Mouse (Mus musculus) MEL (cell line): ENCODE measurements around the gene Tgm2. TPM values are rescaled to one million over a fixed set of nuclear protein-coding genes. Genes with fewer than 3 reads are reported as not detected.

Experiments
- DNase-seq: peaks from one replicate; pipeline ENCODE4 v3.0.0; 2011; ENCODE audit warnings: low read depth, low spot score
- H3K27ac ChIP-seq: 2 replicates; pipeline ENCODE4 v1.5.1; 2012; ENCODE audit warnings: low read depth, mild to moderate bottlenecking, control low read depth, low read length, moderate library complexity; ENCODE audit not compliant: control insufficient read depth
- H3K27me3 ChIP-seq, 2 experiments: fragments of 150-350 bp in 1 of 2; sonication (generic) in 1 of 2; 2 replicates each; pipeline ENCODE4 v1.6.1; 2012; ENCODE audit warnings: low read length in 2 of 2, mild to moderate bottlenecking in 2 of 2, improper control_type of control experiment in 1 of 2, moderate library complexity in 1 of 2; ENCODE audit not compliant: insufficient read depth in 2 of 2, control insufficient read depth in 1 of 2
- H3K36me3 ChIP-seq, 2 experiments: 2 replicates each; pipeline ENCODE4 v1.6.1; 2012 to 2014; ENCODE audit warnings: low read length in 2 of 2, improper control_type of control experiment in 1 of 2, inconsistent platforms in 1 of 2, mild to moderate bottlenecking in 1 of 2; ENCODE audit not compliant: insufficient read depth in 2 of 2, control insufficient read depth in 1 of 2
- H3K4me1 ChIP-seq, 2 experiments: fragments of 150-350 bp in 1 of 2; sonication (generic) in 1 of 2; 2 replicates each; pipeline ENCODE4 v1.6.1; 2012; ENCODE audit warnings: low read length in 2 of 2, improper control_type of control experiment in 1 of 2, mild to moderate bottlenecking in 1 of 2; ENCODE audit not compliant: insufficient read depth in 2 of 2, control insufficient read depth in 1 of 2
- H3K4me3 ChIP-seq, 2 experiments: fragments of 150-350 bp in 1 of 2; sonication (generic) in 1 of 2; 2 replicates each; pipeline ENCODE4 v1.5.1; 2012; ENCODE audit warnings: low read depth in 2 of 2, low read length in 2 of 2, mild to moderate bottlenecking in 2 of 2, moderate library complexity in 2 of 2, control low read depth in 1 of 2, improper control_type of control experiment in 1 of 2; ENCODE audit not compliant: control insufficient read depth in 1 of 2, insufficient read depth in 1 of 2
- H3K79me2 ChIP-seq: 2 replicates; pipeline ENCODE4 v1.6.1; 2012; ENCODE audit warnings: mild to moderate bottlenecking, low read length, moderate library complexity; ENCODE audit not compliant: control insufficient read depth, poor library complexity, insufficient read depth
- H3K9ac ChIP-seq: 2 replicates; pipeline ENCODE4 v1.6.1; 2012; ENCODE audit warnings: low read depth, mild to moderate bottlenecking, control low read depth, low read length, moderate library complexity; ENCODE audit not compliant: control insufficient read depth, poor library complexity, severe bottlenecking
- H3K9me3 ChIP-seq: fragments of 150-350 bp; sonication (generic); replicated peaks from 2 replicates; pipeline ENCODE4 v1.6.1; 2012; ENCODE audit warnings: mild to moderate bottlenecking, low read length, improper control_type of control experiment, moderate library complexity; ENCODE audit not compliant: insufficient read depth
- CHD2 ChIP-seq: IDR thresholded peaks from 2 replicates; pipeline ENCODE4 v1.6.1; 2011; ENCODE audit warnings: low read length, improper control_type of control experiment
- CTCF ChIP-seq, 3 experiments: IDR thresholded peaks in 2 of 3; conservative IDR thresholded peaks in 1 of 3; 2 replicates each; pipeline ENCODE4 v1.5.1; 2011 to 2012; ENCODE audit warnings: low read length in 3 of 3, low read depth in 2 of 3, mild to moderate bottlenecking in 2 of 3, improper control_type of control experiment in 1 of 3, inconsistent platforms in 1 of 3, mixed read lengths in 1 of 3, moderate library complexity in 1 of 3; ENCODE audit not compliant: control insufficient read depth in 1 of 3, insufficient read depth in 1 of 3, poor library complexity in 1 of 3, severe bottlenecking in 1 of 3
- ELF1 ChIP-seq: IDR thresholded peaks from 2 replicates; pipeline ENCODE4 v1.6.1; 2014; ENCODE audit warnings: low read depth, mild to moderate bottlenecking, inconsistent platforms, low read length, improper control_type of control experiment, moderate library complexity
- EP300 ChIP-seq, 2 experiments: IDR thresholded peaks; 2 replicates each; pipeline ENCODE4 v1.6.1; 2011; ENCODE audit warnings: improper control_type of control experiment in 2 of 2, low read length in 2 of 2, low read depth in 1 of 2, mild to moderate bottlenecking in 1 of 2
- ETS1 ChIP-seq: IDR thresholded peaks from 2 replicates; pipeline ENCODE4 v1.6.1; 2012; ENCODE audit warnings: low read depth, mild to moderate bottlenecking, inconsistent platforms, low read length, improper control_type of control experiment, moderate library complexity
- KAT2A ChIP-seq: conservative IDR thresholded peaks from 2 replicates; pipeline ENCODE4 v1.6.1; 2012; ENCODE audit warnings: low read depth, low read length, improper control_type of control experiment, inconsistent platforms
- MAFK ChIP-seq: IDR thresholded peaks from 2 replicates; pipeline ENCODE4 v1.6.1; 2011; ENCODE audit warnings: low read depth, mild to moderate bottlenecking, low read length, improper control_type of control experiment, borderline replicate concordance
- MAX ChIP-seq: IDR thresholded peaks from 2 replicates; pipeline ENCODE4 v1.6.1; 2011; ENCODE audit warnings: low read length, improper control_type of control experiment
- MAZ ChIP-seq: IDR thresholded peaks from 2 replicates; pipeline ENCODE4 v1.6.1; 2012; ENCODE audit warnings: low read depth, mild to moderate bottlenecking, inconsistent platforms, low read length, improper control_type of control experiment
- RCOR1 ChIP-seq: IDR thresholded peaks from 2 replicates; pipeline ENCODE4 v1.6.1; 2012; ENCODE audit warnings: low read depth, mild to moderate bottlenecking, inconsistent platforms, low read length, improper control_type of control experiment
- SMC3 ChIP-seq: IDR thresholded peaks from 2 replicates; pipeline ENCODE4 v1.6.1; 2011; ENCODE audit warnings: low read depth, low read length, improper control_type of control experiment
- TCF12 ChIP-seq: IDR thresholded peaks from 2 replicates; pipeline ENCODE4 v1.6.1; 2014; ENCODE audit warnings: low read depth, mild to moderate bottlenecking, inconsistent platforms, low read length, improper control_type of control experiment, moderate library complexity
- UBTF ChIP-seq: IDR thresholded peaks from 2 replicates; pipeline ENCODE4 v1.6.1; 2012; ENCODE audit warnings: low read depth, mild to moderate bottlenecking, inconsistent platforms, low read length, improper control_type of control experiment, moderate library complexity, borderline replicate concordance; ENCODE audit not compliant: insufficient read depth
- ZKSCAN1 ChIP-seq: IDR thresholded peaks from 2 replicates; pipeline ENCODE4 v1.6.1; 2012; ENCODE audit warnings: low read depth, mild to moderate bottlenecking, inconsistent platforms, low read length, improper control_type of control experiment, moderate library complexity
- ZMIZ1 ChIP-seq: IDR thresholded peaks from 2 replicates; pipeline ENCODE4 v1.6.1; 2012; ENCODE audit warnings: low read depth, mild to moderate bottlenecking, inconsistent platforms, low read length, improper control_type of control experiment, moderate library complexity
- ZNF384 ChIP-seq: IDR thresholded peaks from 2 replicates; pipeline ENCODE4 v1.6.1; 2012; ENCODE audit warnings: low read depth, mild to moderate bottlenecking, inconsistent platforms, low read length, improper control_type of control experiment
- polyA plus RNA-seq, 2 experiments: library from polyadenylated mRNA; stranded (reverse) in 1 of 2; unstranded in 1 of 2; fragments of >175 nt in 1 of 2; fragments of >200 nt in 1 of 2; gene quantifications; 2 replicates each; pipeline versions ENCODE4 v1.2.1 to v1.2.4; 2012; ENCODE audit warnings: low replicate concordance in 2 of 2, low read depth in 1 of 2; ENCODE audit not compliant: insufficient read length in 2 of 2, insufficient read depth in 1 of 2, missing spikeins in 1 of 2
- total RNA-seq: library from RNA; depleted of rRNA; stranded (reverse); fragments of 300-350 nt; gene quantifications from 2 replicates; pipeline ENCODE4 v1.2.3, GENCODE M21; 2012

Tgm2 gene
- total and polyA plus RNA-seq, 3 experiments, result 7.7 to 11.0 TPM; not detected in 1

GRCm38 (mm10) chr2:158074835-158075234 is 71.4 kb downstream of the Tgm2 start (continued):
- TF ChIP-seq ZMIZ1, result no peak
- TF ChIP-seq RCOR1, result no peak
- TF ChIP-seq SMC3, result no peak

DNA sequence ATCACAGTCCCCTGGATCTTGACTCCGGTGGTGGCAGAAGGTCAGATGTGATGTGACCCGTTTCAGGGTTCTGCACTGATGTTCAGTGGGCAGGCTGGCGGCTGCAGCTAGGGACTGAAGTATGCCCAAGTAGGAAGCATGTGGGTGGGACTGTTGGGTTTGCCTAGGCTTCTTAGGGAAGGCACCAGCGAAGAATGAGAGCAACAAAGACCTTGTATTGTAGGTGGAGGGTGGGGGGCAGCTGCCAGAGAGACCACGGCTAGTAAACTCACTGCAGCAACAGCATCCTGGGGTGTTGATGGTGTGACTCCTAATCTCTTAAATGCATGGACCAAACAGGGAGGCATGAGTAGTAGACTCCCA is 74.6 kb downstream of the Tgm2 start:
- H3K9ac ChIP-seq, result no peak overlapping the region
- H3K4me3 ChIP-seq, result no peak overlapping the region
- TF ChIP-seq ETS1, result no peak
- TF ChIP-seq MAZ, result no peak
- no peak for TF ChIP-seq CHD2
- no peak for TF ChIP-seq EP300 (IDR thresholded peaks at IDR 0.05; ENCODE audit: low read depth in 1 of 2, low read length in 2 of 2)
- TF ChIP-seq TCF12, result no peak
- no peak for TF ChIP-seq ELF1
- no peak for TF ChIP-seq MAFK
- no peaks in the 10 kb centered on the region for H3K9me3 ChIP-seq
- H3K27me3 ChIP-seq, result no peaks in the 10 kb centered on the region
- H3K36me3 ChIP-seq, result peaks cover 7 to 10% of the 10 kb centered on the region in 2 experiments
- no peak for DNase-seq
- H3K79me2 ChIP-seq, result no peaks in the 10 kb centered on the region
- H3K27ac ChIP-seq, result no peak overlapping the region
- peaks cover 0 to 5% of the 10 kb centered on the region in 2 experiments; a peak in 2 of 4 replicates for H3K4me1 ChIP-seq

GRCm38 (mm10) chr2:158070885-158071632 is 75.2 kb downstream of the Tgm2 start:
- peaks cover 7 to 12% of the 10 kb centered on the region in 2 experiments for H3K36me3 ChIP-seq
- peaks cover 0 to 5% of the 10 kb centered on the region in 2 experiments; a peak in 2 of 4 replicates for H3K4me1 ChIP-seq
- DNase-seq, result no peak
- H3K9ac ChIP-seq, result no peak overlapping the region
- no peaks in the 10 kb centered on the region for H3K9me3 ChIP-seq
- H3K79me2 ChIP-seq, result no peaks in the 10 kb centered on the region
- no peak overlapping the region for H3K4me3 ChIP-seq
- H3K27me3 ChIP-seq, result no peaks in the 10 kb centered on the region
- TF ChIP-seq KAT2A (no peak), MAX (no peak), ZNF384 (no peak), MAFK (no peak), CTCF (IDR thresholded peaks at IDR 0.05 in 2 of 3, conservative IDR thresholded peaks at IDR 0.05 in 1 of 3; ENCODE audit: control insufficient read depth in 1 of 3, insufficient read depth in 1 of 3, low read depth in 2 of 3, low read length in 3 of 3, poor library complexity in 1 of 3, severe bottlenecking in 1 of 3) (no peak), EP300 (IDR thresholded peaks at IDR 0.05; ENCODE audit: low read depth in 1 of 2, low read length in 2 of 2) (no peak), UBTF (no peak), ZKSCAN1 (no peak)
- no peak overlapping the region for H3K27ac ChIP-seq
